Mouse (Mus musculus): ENCODE results near the gene Sspo. TPM values are rescaled to one million over a fixed set of nuclear protein-coding genes. Genes with fewer than 3 reads are reported as not detected.
"Not testable (repeated sequence)": the region's sequence is repeated elsewhere in the genome, so short reads cannot be mapped to it uniquely, and the experiment has no call there.

Sspo gene
- polyA plus RNA-seq, 1 experiment from 2014 or later = 0.46 TPM

- Histone ChIP-seq H3K9ac (no peak overlapping the region), H3K27me3 (0 out of 2 replicates have a peak, but pooled peaks cover 2% of the 10 kb centered on the region), H3K36me3 (no peaks in the 10 kb centered on the region), H3K4me1 (no peaks in the 10 kb centered on the region), H3K27ac (no peak overlapping the region), H3K4me3 (no peak overlapping the region), H3K9me3 (no peaks in the 10 kb centered on the region), H3K4me2 (no peak overlapping the region)
- WGBS = 90% methylated on average over 4 of the region's 4 CpGs
- no peak for ATAC-seq (ENCODE audit: insufficient number of reproducible peaks, insufficient read depth, low FRiP score, low TSS enrichment, low read depth)
These were observed 49.5 kb downstream of the Sspo start for GRCm38 (mm10) chr6:48497521-48497920.

DNA sequence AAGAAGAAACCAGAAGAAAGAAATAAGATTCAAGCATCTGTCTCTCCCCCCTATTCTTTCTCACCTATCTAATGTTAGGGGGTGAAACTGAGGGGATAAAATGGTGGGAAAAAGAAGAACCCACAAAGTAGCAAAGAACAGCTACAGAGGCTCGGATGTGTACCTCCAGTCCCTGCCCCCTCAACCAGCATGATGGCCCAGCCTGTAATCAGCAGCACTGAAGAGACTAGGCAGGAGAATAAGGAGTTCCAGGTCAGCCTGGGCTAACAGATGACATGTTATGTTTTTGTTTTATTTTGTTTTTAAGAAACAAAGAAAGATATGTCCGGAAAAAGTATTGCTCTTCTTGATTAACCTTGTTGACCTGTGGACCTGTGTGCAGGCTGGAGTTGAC, 55.8 kb downstream of the Sspo start:
- 0 out of 2 replicates have a peak, but pooled peaks have one; percentile 53 for ATAC-seq (ENCODE audit: insufficient number of reproducible peaks, insufficient read depth, low FRiP score, low TSS enrichment, low read depth)
- H3K27me3 ChIP-seq = no peaks in the 10 kb centered on the region
- no peak overlapping the region for H3K27ac ChIP-seq
- 11% methylated on average over 2 of the region's 2 CpGs for WGBS
- no peaks in the 10 kb centered on the region for H3K9me3 ChIP-seq
- peaks cover 11% of the 10 kb centered on the region for H3K4me1 ChIP-seq
- peaks cover 6% of the 10 kb centered on the region for H3K36me3 ChIP-seq
- H3K9ac ChIP-seq = no peak overlapping the region
- peak overlapping the region; percentile 78 for H3K4me2 ChIP-seq
- H3K4me3 ChIP-seq = peak overlapping the region; percentile 75

DNA sequence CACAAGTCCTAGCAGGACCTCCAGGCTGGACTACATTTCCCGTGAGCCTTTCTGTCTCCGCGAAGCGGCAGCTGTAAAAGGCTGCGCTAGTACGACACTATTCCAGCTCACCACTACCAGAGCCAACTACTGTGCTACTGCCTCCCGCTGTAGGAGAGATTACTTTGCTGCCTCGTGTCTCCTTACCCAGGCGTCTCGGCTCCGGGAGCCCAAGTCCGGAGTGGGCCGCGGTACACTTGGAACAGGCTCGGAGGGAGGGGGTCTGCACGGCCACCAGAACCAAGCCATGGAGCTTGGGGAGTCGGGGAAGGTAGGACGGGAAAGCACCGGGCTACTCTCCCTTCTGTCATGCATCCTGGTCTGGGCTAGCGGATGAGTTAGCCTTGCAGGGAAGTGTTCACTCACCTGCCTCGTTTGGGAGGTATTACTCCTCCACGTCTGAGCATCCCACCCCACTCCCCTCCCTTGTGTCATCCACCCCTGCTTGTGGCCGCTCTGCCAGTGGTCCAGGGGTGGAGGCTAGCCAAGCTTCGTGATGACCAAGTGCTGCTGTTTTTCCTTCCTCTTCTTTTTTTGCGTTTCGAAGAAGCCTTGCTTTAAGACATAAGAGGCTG, 56.3 kb downstream of the Sspo start:
- Histone ChIP-seq H3K4me3 (peak overlapping the region; percentile 75), H3K9me3 (no peaks in the 10 kb centered on the region), H3K36me3 (peaks cover 7% of the 10 kb centered on the region), H3K27ac (peak overlapping the region; percentile 85), H3K9ac (peak overlapping the region; percentile 82), H3K4me2 (peak overlapping the region; percentile 78), H3K27me3 (no peaks in the 10 kb centered on the region), H3K4me1 (peaks cover 11% of the 10 kb centered on the region)
- ATAC-seq (ENCODE audit: insufficient number of reproducible peaks, insufficient read depth, low FRiP score, low TSS enrichment, low read depth) = peak; percentile 95
- under 1% methylated on average over 26 of the region's 26 CpGs for whole genome bisulfite sequencing

GRCm38 (mm10) chr6:48508087-48508486, 60.1 kb downstream of the Sspo start:
- no peak for ATAC-seq (ENCODE audit: insufficient number of reproducible peaks, insufficient read depth, low FRiP score, low TSS enrichment, low read depth)
- H3K4me1 ChIP-seq = peaks cover 11% of the 10 kb centered on the region
- 72% methylated on average over 4 of the region's 4 CpGs for WGBS
- H3K9ac ChIP-seq = no peak overlapping the region
- H3K9me3 ChIP-seq = no peaks in the 10 kb centered on the region
- H3K4me3 ChIP-seq = no peak overlapping the region
- peaks cover 35% of the 10 kb centered on the region for H3K36me3 ChIP-seq
- no peaks in the 10 kb centered on the region for H3K27me3 ChIP-seq
- H3K4me2 ChIP-seq = no peak overlapping the region
- H3K27ac ChIP-seq = no peak overlapping the region

DNA sequence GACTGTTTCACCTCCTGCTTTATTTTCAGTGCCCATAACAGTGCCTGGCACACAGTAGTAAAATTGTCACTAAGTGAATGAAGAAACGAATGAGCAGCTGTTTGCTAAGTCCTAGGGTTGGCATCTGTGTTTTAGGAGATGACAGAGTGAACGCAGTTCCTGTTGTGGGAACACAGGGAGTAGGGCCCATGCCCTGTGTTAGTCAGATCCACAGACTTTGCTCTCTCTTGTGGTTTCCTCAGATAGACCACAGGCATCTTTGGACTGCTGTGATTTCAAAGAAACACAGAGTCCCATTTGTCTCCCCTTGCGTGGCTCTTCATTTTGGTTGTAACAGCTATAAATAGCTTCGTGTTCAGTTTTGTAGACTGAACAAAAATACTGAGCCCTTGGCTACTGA, 62.4 kb downstream of the Sspo start:
- no peak overlapping the region for H3K4me2 ChIP-seq
- 59% methylated on average over 4 of the region's 4 CpGs for WGBS
- peaks cover 59% of the 10 kb centered on the region for H3K36me3 ChIP-seq
- peak overlapping the region; percentile 44 for H3K27ac ChIP-seq
- no peak for ATAC-seq (ENCODE audit: insufficient number of reproducible peaks, insufficient read depth, low FRiP score, low TSS enrichment, low read depth)
- H3K9me3 ChIP-seq = no peaks in the 10 kb centered on the region
- no peak overlapping the region for H3K9ac ChIP-seq
- no peaks in the 10 kb centered on the region for H3K27me3 ChIP-seq
- H3K4me3 ChIP-seq = no peak overlapping the region
- H3K4me1 ChIP-seq = peaks cover 3% of the 10 kb centered on the region

DNA sequence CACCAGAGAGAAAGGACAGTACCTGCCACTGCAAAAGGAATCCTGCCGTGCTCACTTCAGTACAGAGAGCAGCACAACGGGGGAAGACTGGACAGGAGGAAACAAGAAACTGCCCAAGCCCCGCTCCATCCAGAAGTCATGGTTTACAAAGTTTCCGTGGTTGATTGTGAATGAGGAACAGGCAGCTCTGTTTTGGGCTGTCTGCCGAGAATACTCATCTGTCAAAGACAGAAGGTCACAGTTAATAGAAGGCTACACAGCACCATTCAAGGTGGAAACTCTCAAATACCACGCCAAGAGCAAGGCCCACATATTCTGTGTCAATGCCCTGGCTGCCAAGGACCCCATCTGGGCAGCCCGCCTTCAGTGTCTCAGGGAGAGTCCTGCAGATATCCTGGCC, 63.8 kb downstream of the Sspo start:
- Histone ChIP-seq H3K36me3 (peaks cover 73% of the 10 kb centered on the region), H3K27ac (no peak overlapping the region), H3K9me3 (no peaks in the 10 kb centered on the region; the same call in 1 of the 2 replicates), H3K4me3 (no peak overlapping the region), H3K4me2 (no peak overlapping the region), H3K9ac (no peak overlapping the region), H3K27me3 (no peaks in the 10 kb centered on the region), H3K4me1 (no peaks in the 10 kb centered on the region)
- ATAC-seq (ENCODE audit: insufficient number of reproducible peaks, insufficient read depth, low FRiP score, low TSS enrichment, low read depth) = no peak
- 80% methylated on average over 7 of the region's 7 CpGs for WGBS

DNA sequence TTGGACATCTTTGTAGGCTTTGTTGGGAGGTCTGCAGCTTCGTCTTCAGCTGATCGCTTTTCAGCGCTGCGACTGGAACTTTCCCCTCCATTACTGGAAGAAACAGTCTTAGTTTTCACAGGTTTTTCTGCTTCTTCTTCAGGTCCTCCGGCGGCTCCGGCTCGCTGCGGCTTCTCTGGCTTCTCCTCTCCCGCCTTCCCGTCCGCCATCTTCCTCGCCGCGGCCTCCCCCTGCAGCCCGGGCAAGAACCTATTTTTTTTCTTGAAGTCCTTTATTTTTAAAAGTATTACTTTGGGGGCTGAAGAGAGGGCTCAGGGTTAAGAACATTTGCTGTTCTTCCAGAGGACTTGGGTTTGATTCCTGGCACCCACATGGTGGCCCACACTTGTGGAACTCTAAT, 76.9 kb downstream of the Sspo start:
- not testable (repeated sequence) for ATAC-seq (ENCODE audit: insufficient number of reproducible peaks, insufficient read depth, low FRiP score, low TSS enrichment, low read depth); H3K27me3 ChIP-seq; H3K4me3 ChIP-seq; H3K27ac ChIP-seq; H3K4me2 ChIP-seq; H3K4me1 ChIP-seq; H3K9ac ChIP-seq; H3K9me3 ChIP-seq
- WGBS = 99% methylated on average over 16 of the region's 16 CpGs
- H3K36me3 ChIP-seq = peaks cover 42% of the 10 kb centered on the region

DNA sequence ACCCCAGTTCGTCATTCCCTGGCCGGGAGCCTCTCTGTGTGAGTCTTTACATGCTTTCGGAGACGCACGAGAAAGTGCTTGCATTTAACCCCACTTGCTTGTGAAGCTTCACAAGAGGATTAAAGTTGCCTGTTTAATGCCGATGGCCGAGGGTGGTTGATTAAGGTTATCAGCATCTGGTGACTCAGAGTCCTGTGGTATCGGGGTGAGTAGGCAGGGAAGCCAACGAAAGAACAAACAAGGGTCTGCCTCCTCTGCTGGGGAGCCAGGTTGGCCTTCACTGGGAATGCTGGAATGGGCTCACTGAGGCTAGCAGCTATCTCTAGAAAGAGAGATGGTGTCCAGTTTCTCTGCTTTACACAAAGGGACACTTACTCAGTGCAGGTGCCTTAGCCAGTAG, 79.9 kb downstream of the Sspo start:
- 92% methylated on average over 9 of the region's 9 CpGs for WGBS
- Histone ChIP-seq H3K4me3 (no peak overlapping the region), H3K27me3 (no peaks in the 10 kb centered on the region), H3K4me2 (no peak overlapping the region), H3K27ac (no peak overlapping the region), H3K9ac (no peak overlapping the region), H3K4me1 (peaks cover 11% of the 10 kb centered on the region), H3K9me3 (no peaks in the 10 kb centered on the region), H3K36me3 (peaks cover 61% of the 10 kb centered on the region)
- ATAC-seq (ENCODE audit: insufficient number of reproducible peaks, insufficient read depth, low FRiP score, low TSS enrichment, low read depth) = no peak

DNA sequence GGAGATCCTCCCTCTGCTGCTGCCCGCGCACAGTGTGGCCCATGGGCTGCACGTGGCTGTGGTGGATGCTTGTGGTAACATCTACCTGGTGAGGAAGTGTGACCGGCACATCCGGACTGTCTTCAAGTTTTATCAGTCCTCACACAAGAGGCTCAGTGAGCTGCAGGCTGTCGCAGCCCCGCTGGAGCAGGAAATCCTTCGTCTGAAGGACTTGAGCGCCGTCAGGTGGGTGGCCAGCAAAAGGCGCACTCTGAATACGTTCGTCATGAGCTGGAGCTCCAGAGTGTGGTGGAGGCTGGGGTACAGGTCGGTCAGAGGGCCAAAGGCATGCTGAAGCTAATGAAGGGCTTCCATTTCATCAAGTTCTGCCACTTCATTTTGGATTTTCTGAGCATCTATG, 81.2 kb downstream of the Sspo start:
- ATAC-seq (ENCODE audit: insufficient number of reproducible peaks, insufficient read depth, low FRiP score, low TSS enrichment, low read depth) = no peak
- H3K36me3 ChIP-seq = peaks cover 67% of the 10 kb centered on the region
- 77% methylated on average over 14 of the region's 14 CpGs for WGBS

GRCm38 (mm10) chr6:48529871-48530440, 81.9 kb downstream of the Sspo start:
- H3K4me1 ChIP-seq = peaks cover 11% of the 10 kb centered on the region
- H3K9ac ChIP-seq = no peak overlapping the region
- no peaks in the 10 kb centered on the region for H3K9me3 ChIP-seq
- H3K27ac ChIP-seq = no peak overlapping the region
- 86% methylated on average over 16 of the region's 16 CpGs for WGBS
- no peaks in the 10 kb centered on the region for H3K27me3 ChIP-seq
- H3K4me3 ChIP-seq = no peak overlapping the region
- no peak overlapping the region for H3K4me2 ChIP-seq
- ATAC-seq (ENCODE audit: insufficient number of reproducible peaks, insufficient read depth, low FRiP score, low TSS enrichment, low read depth) = no peak
- peaks cover 67% of the 10 kb centered on the region for H3K36me3 ChIP-seq

More for the DNA sequence above, 81.2 kb downstream of the Sspo start:
- H3K27me3 ChIP-seq = no peaks in the 10 kb centered on the region
- H3K27ac ChIP-seq = no peak overlapping the region
- H3K4me3 ChIP-seq = no peak overlapping the region
- H3K4me1 ChIP-seq = peaks cover 11% of the 10 kb centered on the region
- no peaks in the 10 kb centered on the region for H3K9me3 ChIP-seq
- no peak overlapping the region for H3K9ac ChIP-seq
- H3K4me2 ChIP-seq = no peak overlapping the region

DNA sequence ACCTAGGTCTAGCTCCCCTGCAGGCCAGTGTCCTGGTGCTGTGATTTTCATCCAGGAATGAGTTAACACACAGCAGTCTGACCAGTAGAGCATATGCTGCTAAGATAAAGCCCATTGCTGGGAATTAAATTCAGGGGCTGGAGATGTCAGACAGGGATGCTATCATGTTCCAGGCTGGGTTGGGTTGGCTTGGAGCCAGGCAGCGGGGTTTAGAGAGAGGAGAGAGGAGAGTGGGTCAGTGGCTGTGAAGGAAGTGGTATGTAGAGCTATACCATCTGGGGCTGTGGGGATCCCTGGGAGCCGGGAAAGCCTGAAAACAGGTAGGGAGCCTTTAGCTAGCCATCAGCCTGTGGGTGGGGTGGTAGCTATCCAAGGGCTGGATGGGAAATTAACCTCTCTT, 82.8 kb downstream of the Sspo start:
- Histone ChIP-seq H3K4me2 (no peak overlapping the region), H3K27me3 (no peaks in the 10 kb centered on the region), H3K36me3 (peaks cover 67% of the 10 kb centered on the region), H3K9me3 (no peaks in the 10 kb centered on the region), H3K4me3 (no peak overlapping the region), H3K9ac (no peak overlapping the region), H3K4me1 (peaks cover 11% of the 10 kb centered on the region), H3K27ac (no peak overlapping the region)
- 51% methylated on average over 2 of the region's 2 CpGs for WGBS
- ATAC-seq (ENCODE audit: insufficient number of reproducible peaks, insufficient read depth, low FRiP score, low TSS enrichment, low read depth) = no peak

- Histone ChIP-seq H3K4me3 (no peak overlapping the region), H3K4me1 (peaks cover 28% of the 10 kb centered on the region), H3K9me3 (no peaks in the 10 kb centered on the region), H3K36me3 (peaks cover 46% of the 10 kb centered on the region), H3K4me2 (no peak overlapping the region), H3K9ac (no peak overlapping the region), H3K27ac (no peak overlapping the region), H3K27me3 (no peaks in the 10 kb centered on the region)
- ATAC-seq (ENCODE audit: insufficient number of reproducible peaks, insufficient read depth, low FRiP score, low TSS enrichment, low read depth) = no peak
- WGBS = 79% methylated on average over 2 of the region's 2 CpGs
These were observed 85.4 kb downstream of the Sspo start for GRCm38 (mm10) chr6:48533475-48533874.
